Mouse (Mus musculus): ENCODE measurements around the gene Cep85l. TPM values are rescaled to one million over a fixed set of nuclear protein-coding genes. Genes with fewer than 3 reads are reported as not detected.

The Cep85l gene
- total and polyA plus RNA-seq, 2 experiments = 3.9 to 30.8 TPM

DNA sequence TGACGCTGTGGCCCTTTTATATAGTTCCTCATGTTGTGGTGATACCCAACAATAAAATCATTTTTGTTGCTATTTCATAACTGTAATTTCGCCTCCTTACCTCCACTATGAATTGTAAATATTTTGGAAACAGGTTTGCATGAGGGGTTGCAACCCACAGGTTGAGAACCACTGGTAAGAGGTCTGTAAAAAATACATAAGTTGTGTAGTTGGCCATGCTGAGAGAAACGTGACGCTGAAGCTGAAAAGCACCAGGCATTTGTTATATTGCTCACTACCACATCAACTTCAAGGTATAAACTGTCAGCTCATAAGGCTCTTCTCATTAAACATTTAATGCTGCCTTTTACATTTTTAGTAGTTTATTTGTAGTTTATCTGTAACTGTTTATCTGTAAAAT, 34.2 kb downstream of the Cep85l start:
- Histone ChIP-seq H3K9ac (ENCODE audit: low read depth, low read length) (no peak overlapping the region), H3K4me3 (ENCODE audit: insufficient read depth, low read depth, low read length) (no peak overlapping the region), H3K27me3 (ENCODE audit: control insufficient read depth, insufficient read depth, low read length) (no peaks in the 10 kb centered on the region), H3K4me1 (ENCODE audit: control insufficient read depth, insufficient read depth, low read length) (peaks cover 16% of the 10 kb centered on the region), H3K27ac (replicated peaks; ENCODE audit: insufficient read depth, low read depth, low read length) (no peak overlapping the region), H3K79me2 (ENCODE audit: control insufficient read depth, insufficient read depth, low read length) (peaks cover 19% of the 10 kb centered on the region; the same call in 1 of the 2 replicates), H3K36me3 (ENCODE audit: control insufficient read depth, insufficient read depth, low read length) (peaks cover 25% of the 10 kb centered on the region)
- 89% methylated on average over 4 of the region's 4 CpGs for WGBS
- TF ChIP-seq POLR2A (IDR thresholded peaks at IDR 0.05; ENCODE audit: extremely low read depth, insufficient read depth, low read length) = no peak
- no peak for TF ChIP-seq CTCF (IDR thresholded peaks at IDR 0.05; ENCODE audit: low read depth, low read length)
- no peak for DNase-seq (ENCODE audit: extremely low read depth, low read depth, low spot score)

DNA sequence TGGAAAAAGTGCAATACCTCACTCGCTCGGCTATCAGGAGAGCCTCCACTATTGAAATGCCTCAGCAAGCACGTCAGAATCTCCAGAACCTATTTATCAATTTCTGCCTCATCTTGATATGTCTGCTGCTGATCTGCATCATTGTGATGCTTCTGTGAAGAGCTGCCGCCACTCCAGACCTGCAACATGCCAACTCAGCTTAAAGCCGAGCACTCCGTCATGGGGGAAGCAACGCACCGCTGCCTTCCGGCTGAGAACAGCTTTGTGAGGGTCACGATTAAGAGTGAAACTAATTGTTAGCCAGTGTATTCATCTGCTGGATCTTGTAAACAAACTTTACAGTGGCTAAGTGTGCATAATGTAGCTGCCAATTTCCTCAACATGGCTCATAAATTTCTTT, 35.9 kb downstream of the Cep85l start:
- H3K27me3 ChIP-seq (ENCODE audit: control insufficient read depth, insufficient read depth, low read length) = no peaks in the 10 kb centered on the region
- H3K9ac ChIP-seq (ENCODE audit: low read depth, low read length) = no peak overlapping the region
- DNase-seq (ENCODE audit: extremely low read depth, low read depth, low spot score) = no peak
- WGBS = 70% methylated on average over 10 of the region's 10 CpGs
- H3K27ac ChIP-seq (replicated peaks; ENCODE audit: insufficient read depth, low read depth, low read length) = no peak overlapping the region
- no peak for TF ChIP-seq CTCF (IDR thresholded peaks at IDR 0.05; ENCODE audit: low read depth, low read length)
- TF ChIP-seq POLR2A (IDR thresholded peaks at IDR 0.05; ENCODE audit: extremely low read depth, insufficient read depth, low read length) = no peak
- H3K79me2 ChIP-seq (ENCODE audit: control insufficient read depth, insufficient read depth, low read length) = peaks cover 19% of the 10 kb centered on the region; the same call in 1 of the 2 replicates
- H3K4me1 ChIP-seq (ENCODE audit: control insufficient read depth, insufficient read depth, low read length) = peaks cover 5% of the 10 kb centered on the region
- no peak overlapping the region for H3K4me3 ChIP-seq (ENCODE audit: insufficient read depth, low read depth, low read length)
- H3K36me3 ChIP-seq (ENCODE audit: control insufficient read depth, insufficient read depth, low read length) = peaks cover 22% of the 10 kb centered on the region

- Histone ChIP-seq H3K79me2 (ENCODE audit: control insufficient read depth, insufficient read depth, low read length) (peaks cover 19% of the 10 kb centered on the region; the same call in 1 of the 2 replicates), H3K4me1 (ENCODE audit: control insufficient read depth, insufficient read depth, low read length) (peaks cover 1% of the 10 kb centered on the region), H3K9ac (ENCODE audit: low read depth, low read length) (no peak overlapping the region), H3K27me3 (ENCODE audit: control insufficient read depth, insufficient read depth, low read length) (no peaks in the 10 kb centered on the region), H3K4me3 (ENCODE audit: insufficient read depth, low read depth, low read length) (no peak overlapping the region), H3K36me3 (ENCODE audit: control insufficient read depth, insufficient read depth, low read length) (peaks cover 18% of the 10 kb centered on the region), H3K27ac (replicated peaks; ENCODE audit: insufficient read depth, low read depth, low read length) (no peak overlapping the region)
- TF ChIP-seq POLR2A (IDR thresholded peaks at IDR 0.05; ENCODE audit: extremely low read depth, insufficient read depth, low read length) = no peak
- TF ChIP-seq CTCF (IDR thresholded peaks at IDR 0.05; ENCODE audit: low read depth, low read length) = no peak
- WGBS = 81% methylated on average over 6 of the region's 6 CpGs
- DNase-seq (ENCODE audit: extremely low read depth, low read depth, low spot score) = no peak
Measured at GRCm38 (mm10) chr10:53343384-53343783, 36.4 kb downstream of the Cep85l start.

DNA sequence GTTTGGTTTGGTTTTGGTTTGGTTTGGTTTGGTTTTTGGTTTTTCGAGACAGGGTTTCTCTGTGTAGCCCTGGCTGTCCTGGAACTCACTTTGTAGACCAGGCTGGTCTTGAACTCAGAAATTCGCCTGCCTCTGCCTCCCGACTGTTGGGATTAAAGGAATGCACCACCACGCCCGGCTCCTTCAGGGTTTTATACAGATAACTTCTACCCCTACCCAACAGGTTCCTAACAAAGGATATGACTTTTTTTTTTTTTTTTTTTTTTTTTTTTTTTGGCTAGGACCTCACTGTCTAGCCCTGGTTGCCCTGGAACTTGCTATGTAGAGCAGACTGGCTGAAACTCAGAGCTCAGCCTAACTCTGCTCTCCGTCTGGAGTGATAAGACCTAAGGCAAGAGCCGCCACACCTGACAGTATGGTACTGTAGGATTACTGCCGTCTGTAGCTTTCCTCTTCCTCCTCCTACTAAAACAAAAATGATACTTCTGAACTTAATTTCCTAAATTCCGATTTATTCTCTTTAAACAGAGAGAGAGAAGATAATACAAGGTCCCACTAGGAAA, 37.5 kb downstream of the Cep85l start:
- no peak for DNase-seq (ENCODE audit: extremely low read depth, low read depth, low spot score)
- Histone ChIP-seq H3K79me2 (ENCODE audit: control insufficient read depth, insufficient read depth, low read length) (peaks cover 22% of the 10 kb centered on the region; the same call in 1 of the 2 replicates), H3K36me3 (ENCODE audit: control insufficient read depth, insufficient read depth, low read length) (peaks cover 11% of the 10 kb centered on the region), H3K4me3 (ENCODE audit: insufficient read depth, low read depth, low read length) (no peak overlapping the region), H3K9ac (ENCODE audit: low read depth, low read length) (no peak overlapping the region), H3K27ac (replicated peaks; ENCODE audit: insufficient read depth, low read depth, low read length) (no peak overlapping the region), H3K4me1 (ENCODE audit: control insufficient read depth, insufficient read depth, low read length) (no peaks in the 10 kb centered on the region; the same call in 1 of the 2 replicates), H3K27me3 (ENCODE audit: control insufficient read depth, insufficient read depth, low read length) (no peaks in the 10 kb centered on the region)
- TF ChIP-seq CTCF (IDR thresholded peaks at IDR 0.05; ENCODE audit: low read depth, low read length) = no peak
- TF ChIP-seq POLR2A (IDR thresholded peaks at IDR 0.05; ENCODE audit: extremely low read depth, insufficient read depth, low read length) = no peak
- 86% methylated on average over 9 of the region's 9 CpGs for WGBS

- peaks cover 18% of the 10 kb centered on the region; the same call in 1 of the 2 replicates for H3K79me2 ChIP-seq (ENCODE audit: control insufficient read depth, insufficient read depth, low read length)
- no peaks in the 10 kb centered on the region; the same call in 1 of the 2 replicates for H3K4me1 ChIP-seq (ENCODE audit: control insufficient read depth, insufficient read depth, low read length)
- peak; percentile 45 for TF ChIP-seq CTCF (IDR thresholded peaks at IDR 0.05; ENCODE audit: low read depth, low read length)
- no peak for TF ChIP-seq POLR2A (IDR thresholded peaks at IDR 0.05; ENCODE audit: extremely low read depth, insufficient read depth, low read length)
- no peak for DNase-seq (ENCODE audit: extremely low read depth, low read depth, low spot score)
- peaks cover 6% of the 10 kb centered on the region for H3K36me3 ChIP-seq (ENCODE audit: control insufficient read depth, insufficient read depth, low read length)
- H3K9ac ChIP-seq (ENCODE audit: low read depth, low read length) = no peak overlapping the region
- no peak overlapping the region for H3K4me3 ChIP-seq (ENCODE audit: insufficient read depth, low read depth, low read length)
- no peaks in the 10 kb centered on the region for H3K27me3 ChIP-seq (ENCODE audit: control insufficient read depth, insufficient read depth, low read length)
- 85% methylated on average over 7 of the region's 7 CpGs for WGBS
- H3K27ac ChIP-seq (replicated peaks; ENCODE audit: insufficient read depth, low read depth, low read length) = no peak overlapping the region
Measured at GRCm38 (mm10) chr10:53341288-53341965, 38.3 kb downstream of the Cep85l start.

DNA sequence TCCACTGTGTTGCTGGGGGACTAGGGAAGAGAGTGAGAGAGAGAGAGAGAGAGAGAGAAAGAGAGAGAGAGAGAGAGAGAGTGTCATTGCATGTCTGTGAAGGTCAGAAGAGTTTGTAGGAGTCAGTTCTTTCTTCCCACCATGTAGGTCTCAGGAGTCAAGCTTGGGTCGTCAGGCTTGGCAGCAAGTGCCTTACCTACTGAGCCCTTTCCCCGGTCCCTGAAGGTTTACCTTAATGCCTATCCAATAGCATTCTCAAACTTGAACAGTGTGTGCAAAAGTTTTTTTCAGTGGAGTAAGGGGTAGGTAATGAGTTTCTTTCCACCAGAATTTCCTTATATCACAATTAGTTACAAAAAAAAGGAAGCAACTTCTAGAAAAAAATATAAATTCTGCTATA, 40.7 kb downstream of the Cep85l start:
- no peak overlapping the region for H3K27ac ChIP-seq (replicated peaks; ENCODE audit: insufficient read depth, low read depth, low read length)
- DNase-seq (ENCODE audit: extremely low read depth, low read depth, low spot score) = no peak
- peaks cover 3% of the 10 kb centered on the region for H3K36me3 ChIP-seq (ENCODE audit: control insufficient read depth, insufficient read depth, low read length)
- peaks cover 4% of the 10 kb centered on the region for H3K4me1 ChIP-seq (ENCODE audit: control insufficient read depth, insufficient read depth, low read length)
- H3K9ac ChIP-seq (ENCODE audit: low read depth, low read length) = no peak overlapping the region
- no peak overlapping the region for H3K4me3 ChIP-seq (ENCODE audit: insufficient read depth, low read depth, low read length)
- no peak for TF ChIP-seq POLR2A (IDR thresholded peaks at IDR 0.05; ENCODE audit: extremely low read depth, insufficient read depth, low read length)
- TF ChIP-seq CTCF (IDR thresholded peaks at IDR 0.05; ENCODE audit: low read depth, low read length) = no peak
- WGBS = 51% methylated on average over 2 of the region's 2 CpGs
- peaks cover 18% of the 10 kb centered on the region; the same call in 1 of the 2 replicates for H3K79me2 ChIP-seq (ENCODE audit: control insufficient read depth, insufficient read depth, low read length)
- H3K27me3 ChIP-seq (ENCODE audit: control insufficient read depth, insufficient read depth, low read length) = no peaks in the 10 kb centered on the region

Measured in liver, adult 2 months (tissue).